Mouse (Mus musculus) neural tube, embryonic 14.5 days (tissue): ENCODE data around the gene Pelp1. TPM values are rescaled to one million over a fixed set of nuclear protein-coding genes. Genes with fewer than 3 reads are reported as not detected.
"Not testable (repeated sequence)": the region's sequence is repeated elsewhere in the genome, so short reads cannot be mapped to it uniquely, and the experiment has no call there.

Experiments used
- ATAC-seq: fragments of 200-750 bp; cut with Nextera tagmentation; 2 replicates; pipeline ENCODE4 v1.8.0; 2017; ENCODE audit warnings: low read depth, mild to moderate bottlenecking, moderate TSS enrichment, moderate library complexity
- H3K27ac ChIP-seq: fragments of 300-500 bp; sonication (generic); 2 replicates; pipeline ENCODE4 v1.5.1; 2014; ENCODE audit warnings: low read depth, mild to moderate bottlenecking, control low read depth, low read length, moderate library complexity, mixed read lengths
- H3K27me3 ChIP-seq: fragments of 300-500 bp; sonication (generic); 2 replicates; pipeline ENCODE4 v1.6.1; 2014; ENCODE audit warnings: low read length; ENCODE audit not compliant: control insufficient read depth, insufficient read depth
- H3K36me3 ChIP-seq: fragments of 300-500 bp; sonication (generic); 2 replicates; pipeline ENCODE4 v1.6.1; 2014; ENCODE audit warnings: low read length, mixed read lengths; ENCODE audit not compliant: control insufficient read depth, insufficient read depth
- H3K4me1 ChIP-seq: fragments of 300-500 bp; sonication (generic); 2 replicates; pipeline ENCODE4 v1.6.1; 2014; ENCODE audit warnings: low read length; ENCODE audit not compliant: control insufficient read depth, insufficient read depth
- H3K4me2 ChIP-seq: fragments of 300-500 bp; sonication (generic); 2 replicates; pipeline ENCODE4 v1.6.1; 2014; ENCODE audit warnings: mild to moderate bottlenecking, low read depth, low read length, control low read depth
- H3K4me3 ChIP-seq: fragments of 300-500 bp; sonication (generic); 2 replicates; pipeline ENCODE4 v1.5.1; 2014; ENCODE audit warnings: low read depth, low read length, control low read depth, mixed read lengths
- H3K9ac ChIP-seq: fragments of 300-500 bp; sonication (generic); replicated peaks from 2 replicates; pipeline ENCODE4 v1.6.1; 2014; ENCODE audit warnings: low read depth, mild to moderate bottlenecking, control low read depth, low read length, mixed read lengths
- H3K9me3 ChIP-seq: fragments of 300-500 bp; sonication (generic); 2 replicates; pipeline ENCODE4 v1.6.1; 2016; ENCODE audit warnings: low read length; ENCODE audit not compliant: control insufficient read depth
- WGBS: fragments of 180-500 bp; shearing (Covaris S2); extraction: QIAGEN DNeasy Blood & Tissue Kit; methylation state at CpG from one replicate; pipeline ENCODE4 v1.1.7; 2014; 5-methylcytosine and 5-hydroxymethylcytosine counted together
- polyA plus RNA-seq: library from polyadenylated mRNA; unstranded; fragments of >200 nt; fragmentation: Nextera tagmentation; extraction: Ambion mirVana; gene quantifications from 2 replicates; pipeline ENCODE4 v1.2.1, GENCODE M21; 2014

Pelp1 gene
- polyA plus RNA-seq, 1 experiment from 2014 or later: 29.3 TPM

DNA sequence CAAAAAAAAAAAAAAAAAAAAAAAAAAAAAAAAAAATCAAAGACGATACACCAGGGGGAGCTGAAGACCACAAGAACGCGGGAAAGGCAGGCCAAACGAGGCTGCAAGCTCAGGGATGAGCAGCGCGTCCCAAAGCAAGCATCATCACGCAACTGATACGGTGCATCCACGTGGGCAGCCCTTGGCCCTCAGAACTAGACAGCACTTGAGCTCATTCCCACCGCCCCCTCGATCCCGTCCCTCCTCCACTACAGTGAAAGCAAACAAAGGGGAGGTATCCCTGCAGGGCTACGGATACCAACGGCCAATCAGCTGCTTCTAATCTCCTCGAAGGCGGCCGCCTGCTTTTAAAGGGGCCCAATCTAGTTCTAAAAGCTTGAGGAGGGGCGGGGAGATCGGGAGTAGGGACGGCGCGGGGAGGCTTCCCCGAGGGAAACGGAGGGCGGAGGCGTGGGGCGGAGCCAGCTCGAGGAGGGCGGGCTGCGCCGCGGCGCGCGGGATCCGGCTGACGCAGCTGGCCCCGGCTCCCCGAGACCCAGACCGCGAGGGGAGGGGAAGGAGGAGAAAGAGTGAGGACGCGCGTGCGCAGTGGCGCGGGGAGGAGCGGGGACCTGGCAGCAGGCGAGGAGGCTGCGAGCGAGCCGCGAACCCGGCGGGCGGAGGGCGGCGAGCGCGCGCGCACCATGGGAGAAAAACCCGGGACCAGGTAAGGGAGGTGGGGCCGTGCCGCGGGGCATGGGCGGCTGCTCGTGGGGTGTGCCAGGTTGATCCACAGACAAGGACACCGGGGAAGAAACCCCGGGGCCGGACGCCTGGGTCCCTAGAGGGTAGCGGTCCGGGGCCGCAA lies 22.4 kb upstream of the Pelp1 start, which contains the start of gene Arrb2:
Arrb2 (plus strand) TSS at position 588 of the 847 bp plus-strand sequence.
- H3K4me3 ChIP-seq: peak within 1 kb of the TSS; percentile 83
- H3K27ac ChIP-seq: peak within 1 kb of the TSS; percentile 90
- WGBS: under 1% methylated on average over 72 of the region's 75 CpGs
- peak within 1 kb of the TSS; percentile 84 for H3K4me2 ChIP-seq
- peak within 1 kb of the TSS; percentile 90 for H3K9ac ChIP-seq
- H3K4me1 ChIP-seq: peaks cover 17% of the 10 kb centered on the region
- H3K9me3 ChIP-seq: no peaks in the 10 kb centered on the region
- no peaks in the 10 kb centered on the region for H3K27me3 ChIP-seq
- peaks cover 8% of the 10 kb centered on the region; the same call in 1 of the 2 replicates for H3K36me3 ChIP-seq
- ATAC-seq: peak; percentile 97

DNA sequence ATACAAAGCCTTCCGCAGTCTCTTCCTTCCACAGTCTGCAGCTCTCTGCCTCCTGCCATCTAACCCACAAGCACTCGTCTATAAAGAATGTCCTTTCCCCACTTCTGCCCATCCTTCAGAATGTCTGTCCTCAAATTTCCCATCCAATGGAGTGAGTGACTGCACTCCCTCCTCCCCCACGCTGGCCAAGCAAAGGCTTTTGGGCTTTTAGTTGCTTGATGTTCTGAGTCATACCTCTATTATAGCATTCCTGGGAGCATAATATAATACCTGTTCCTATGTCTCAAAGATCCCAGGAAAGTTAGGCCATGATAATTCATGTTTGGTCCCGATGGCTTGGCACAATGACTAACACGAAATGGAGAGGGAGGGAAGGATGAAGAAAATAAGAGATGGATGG lies 21.7 kb upstream of the Pelp1 start:
- Histone ChIP-seq H3K4me3 (peak overlapping the region; percentile 83), H3K4me1 (peaks cover 17% of the 10 kb centered on the region), H3K27ac (peak overlapping the region; percentile 90), H3K36me3 (peaks cover 2% of the 10 kb centered on the region; the same call in 1 of the 2 replicates), H3K4me2 (peak overlapping the region; percentile 84; the same call in 1 of the 2 replicates), H3K27me3 (no peaks in the 10 kb centered on the region), H3K9ac (peak overlapping the region; percentile 8; the same call in 1 of the 2 replicates), H3K9me3 (no peaks in the 10 kb centered on the region)
- 27% methylated on average over 5 of the region's 5 CpGs for WGBS
- no peak for ATAC-seq

DNA sequence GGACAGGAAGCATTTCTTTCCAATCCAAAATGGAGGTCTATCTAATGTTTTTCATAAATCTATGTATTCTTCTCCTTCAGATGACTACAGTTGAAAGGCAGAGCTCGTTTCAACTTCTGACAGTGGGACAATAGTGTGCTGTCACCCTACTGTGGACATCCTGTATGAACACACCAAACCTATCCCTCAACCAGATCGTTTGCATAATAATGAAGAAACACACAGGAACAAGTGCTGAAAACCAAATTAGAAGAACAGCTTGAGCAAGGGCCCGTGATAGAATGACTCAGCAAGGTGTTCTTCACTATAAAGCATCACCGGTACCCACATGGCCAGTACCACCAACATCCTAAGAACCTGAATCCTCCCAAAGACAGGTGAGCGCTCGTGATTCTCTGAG lies 16.8 kb upstream of the Pelp1 start:
- H3K27me3 ChIP-seq, H3K36me3 ChIP-seq, H3K4me1 ChIP-seq, ATAC-seq, H3K27ac ChIP-seq, H3K4me2 ChIP-seq, H3K9ac ChIP-seq, H3K4me3 ChIP-seq, H3K9me3 ChIP-seq: not testable (repeated sequence)
- WGBS: 74% methylated on average over 6 of the region's 6 CpGs

DNA sequence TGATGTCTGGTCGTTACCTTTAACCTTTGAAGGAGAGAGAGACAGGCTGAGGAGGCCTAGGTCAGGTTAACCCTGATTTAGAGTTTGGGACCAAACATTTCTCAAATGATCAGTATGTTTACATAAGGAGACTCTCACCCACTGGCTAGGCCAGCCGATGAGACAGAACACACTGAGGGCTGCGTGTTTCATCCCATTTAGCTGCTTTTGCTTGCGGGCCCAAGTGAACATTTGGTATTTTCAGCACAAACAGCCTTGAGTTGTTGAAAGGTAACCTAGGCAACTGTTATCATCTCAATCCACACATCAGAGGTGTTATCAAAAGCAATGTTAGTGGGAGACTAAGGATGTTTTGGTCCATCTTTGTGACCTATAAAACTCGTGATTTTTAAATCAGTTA lies 9.7 kb upstream of the Pelp1 start:
- no peak overlapping the region for H3K4me3 ChIP-seq

DNA sequence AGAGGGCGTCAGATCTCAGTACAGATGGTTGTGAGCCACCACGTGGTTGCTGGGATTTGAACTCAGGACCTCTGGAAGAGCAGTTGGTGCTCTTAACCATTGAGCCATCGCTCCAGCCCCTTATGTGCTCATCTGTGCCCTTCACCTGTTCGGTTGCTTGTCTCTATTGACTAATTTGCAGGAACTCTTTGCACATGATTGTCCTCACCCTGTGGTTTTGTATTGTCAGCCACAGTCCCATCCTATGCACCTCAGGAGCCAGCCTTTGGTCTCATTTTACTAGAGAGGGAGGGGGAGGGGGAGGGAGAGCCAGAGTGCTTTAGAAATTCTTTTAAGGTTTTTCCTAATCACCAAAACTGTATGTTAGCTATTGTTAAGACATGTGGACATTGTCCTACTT lies 8.4 kb upstream of the Pelp1 start:
- no peak overlapping the region for H3K27ac ChIP-seq
- 75% methylated on average over 4 of the region's 4 CpGs for WGBS
- no peak for ATAC-seq

More for the DNA sequence above, 9.7 kb upstream of the Pelp1 start:
- Histone ChIP-seq H3K9ac (no peak overlapping the region), H3K4me2 (no peak overlapping the region), H3K36me3 (no peaks in the 10 kb centered on the region), H3K4me1 (no peaks in the 10 kb centered on the region), H3K27me3 (no peaks in the 10 kb centered on the region), H3K9me3 (no peaks in the 10 kb centered on the region), H3K27ac (no peak overlapping the region)
- WGBS: 76% methylated on average over 5 of the region's 5 CpGs
- ATAC-seq: no peak

DNA sequence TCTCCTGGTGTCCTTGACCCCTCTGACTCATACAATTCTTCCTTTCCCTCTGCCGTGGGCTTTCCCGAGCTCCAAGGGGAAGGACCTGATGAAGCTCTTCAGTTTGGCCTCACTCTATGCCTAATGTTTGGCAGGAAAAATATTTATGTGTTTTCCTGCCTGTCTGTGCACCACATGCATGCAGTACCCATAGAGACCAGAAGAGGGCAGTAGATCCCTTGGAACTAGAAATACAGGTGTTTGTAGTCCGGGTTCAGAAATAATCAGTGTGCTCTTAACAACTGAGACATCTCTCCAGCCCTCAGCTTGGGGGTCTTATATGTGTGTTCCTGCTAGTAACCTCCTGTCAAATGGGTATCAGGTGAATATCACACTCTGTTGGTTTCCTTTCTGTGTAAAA lies 4.1 kb upstream of the Pelp1 start:
- H3K36me3 ChIP-seq: no peaks in the 10 kb centered on the region
- WGBS: 13% methylated on average over 3 of the region's 3 CpGs
- no peaks in the 10 kb centered on the region for H3K9me3 ChIP-seq
- H3K27me3 ChIP-seq: no peaks in the 10 kb centered on the region
- no peak overlapping the region for H3K27ac ChIP-seq
- no peak overlapping the region for H3K4me3 ChIP-seq
- no peak overlapping the region for H3K9ac ChIP-seq
- ATAC-seq: no peak
- no peak overlapping the region for H3K4me2 ChIP-seq
- H3K4me1 ChIP-seq: peaks cover 3% of the 10 kb centered on the region

More for the DNA sequence above, 8.4 kb upstream of the Pelp1 start:
- Histone ChIP-seq H3K27me3 (no peaks in the 10 kb centered on the region), H3K36me3 (no peaks in the 10 kb centered on the region), H3K9ac (no peak overlapping the region), H3K9me3 (no peaks in the 10 kb centered on the region), H3K4me3 (no peak overlapping the region), H3K4me1 (no peaks in the 10 kb centered on the region), H3K4me2 (no peak overlapping the region)

DNA sequence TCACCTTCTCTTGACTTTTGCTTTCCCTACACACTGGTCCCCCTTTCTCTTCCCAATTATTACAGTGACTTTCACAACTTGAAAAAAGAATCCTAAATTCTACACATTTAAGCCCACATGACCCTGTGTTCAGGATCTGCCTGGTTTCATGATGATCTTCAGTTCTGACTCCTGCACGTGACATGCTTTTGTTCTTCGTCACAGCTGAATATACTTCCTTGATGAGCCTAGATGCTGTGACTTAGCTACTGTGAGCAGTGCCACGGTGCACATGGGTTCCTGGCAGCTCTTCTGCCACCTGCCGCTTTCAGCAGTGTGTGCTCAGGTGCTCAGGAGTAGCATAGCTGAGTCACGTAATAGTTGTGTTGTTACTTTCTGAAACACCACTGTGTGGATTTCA lies 2.8 kb upstream of the Pelp1 start:
- no peaks in the 10 kb centered on the region for H3K9me3 ChIP-seq
- no peak overlapping the region for H3K9ac ChIP-seq
- H3K27ac ChIP-seq: no peak overlapping the region
- 77% methylated on average over 5 of the region's 5 CpGs for WGBS
- ATAC-seq: no peak
- no peaks in the 10 kb centered on the region for H3K27me3 ChIP-seq
- H3K4me1 ChIP-seq: peaks cover 13% of the 10 kb centered on the region
- H3K36me3 ChIP-seq: no peaks in the 10 kb centered on the region
- no peak overlapping the region for H3K4me3 ChIP-seq
- H3K4me2 ChIP-seq: no peak overlapping the region

DNA sequence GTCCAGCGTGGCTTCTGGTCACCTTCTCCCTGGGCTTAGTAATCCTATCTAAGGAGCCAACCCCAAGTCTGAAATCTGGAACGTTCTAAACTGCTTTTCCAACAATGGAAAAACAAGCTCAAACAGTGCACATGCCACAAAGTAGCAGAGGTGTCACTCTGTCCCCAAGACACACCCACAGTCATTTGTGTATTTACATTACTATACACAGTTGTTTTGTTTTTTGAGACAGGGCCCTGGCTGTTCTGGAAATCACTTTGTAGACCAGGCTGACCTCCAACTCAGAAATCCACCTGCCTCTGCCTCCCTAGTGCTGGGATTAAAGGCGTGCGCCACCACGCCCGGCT lies 439 bp upstream of the Pelp1 start:
- Histone ChIP-seq H3K36me3 (no peaks in the 10 kb centered on the region), H3K4me3 (peak overlapping the region; percentile 99), H3K9ac (peak overlapping the region; percentile 95), H3K27me3 (no peaks in the 10 kb centered on the region), H3K4me2 (peak overlapping the region; percentile 84), H3K9me3 (no peaks in the 10 kb centered on the region), H3K27ac (peak overlapping the region; percentile 73), H3K4me1 (peaks cover 13% of the 10 kb centered on the region)
- ATAC-seq: no peak
- WGBS: 63% methylated on average over 6 of the region's 6 CpGs

DNA sequence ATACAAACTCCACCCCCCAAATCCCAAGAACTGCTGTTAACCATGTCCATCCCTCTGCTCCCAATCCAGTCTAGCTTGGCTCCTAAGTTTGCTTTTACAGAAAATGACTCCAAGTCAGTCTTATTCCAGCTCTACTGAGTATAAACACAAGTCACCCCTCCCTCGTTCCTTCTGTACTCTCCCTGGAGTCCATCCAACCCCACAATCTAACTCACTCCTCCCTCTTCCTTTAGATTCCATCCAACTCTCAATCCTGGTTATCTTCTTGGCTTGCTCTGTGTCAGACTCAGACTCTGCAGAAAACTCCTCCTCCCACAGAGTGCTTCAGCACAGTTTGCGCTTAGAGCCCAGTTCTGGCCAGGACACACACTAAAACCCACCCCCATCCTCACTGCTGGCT lies 6.2 kb downstream of the Pelp1 start:
- Histone ChIP-seq H3K4me1 (peaks cover 6% of the 10 kb centered on the region), H3K9ac (no peak overlapping the region), H3K9me3 (no peaks in the 10 kb centered on the region), H3K27me3 (no peaks in the 10 kb centered on the region), H3K4me3 (no peak overlapping the region), H3K27ac (no peak overlapping the region), H3K36me3 (peaks cover 23% of the 10 kb centered on the region), H3K4me2 (no peak overlapping the region)
- WGBS: 92% methylated on average over 2 of the region's 2 CpGs
- ATAC-seq: no peak
